Mouse (Mus musculus) liver, embryonic 14.5 days (tissue): ENCODE measurements around the gene Relt. TPM values are rescaled to one million over a fixed set of nuclear protein-coding genes. Genes with fewer than 3 reads are reported as not detected.

Experiments used
- ATAC-seq: fragments of 200-750 bp; cut with Nextera tagmentation; 2 replicates; pipeline ENCODE4 v1.8.0; 2017; ENCODE audit warnings: moderate number of reproducible peaks, mild to moderate bottlenecking, moderate library complexity; ENCODE audit not compliant: insufficient read depth
- DNase-seq, 3 experiments: peaks; one replicate each; pipeline ENCODE4 v3.0.0-alpha.2; 2012 to 2013; ENCODE audit warnings: low read depth in 3 of 3, low spot score in 3 of 3
- H3K27ac ChIP-seq: fragments of 300-500 bp; sonication (generic); 2 replicates; pipeline ENCODE4 v1.5.1; 2014; ENCODE audit warnings: moderate library complexity, mild to moderate bottlenecking, control low read depth, inconsistent platforms
- H3K27me3 ChIP-seq: fragments of 300-500 bp; sonication (generic); 2 replicates; pipeline ENCODE4 v1.6.1; 2014; ENCODE audit warnings: mild to moderate bottlenecking, low read length, moderate library complexity; ENCODE audit not compliant: control insufficient read depth, insufficient read depth
- H3K36me3 ChIP-seq: fragments of 300-500 bp; sonication (generic); replicated peaks from 2 replicates; pipeline ENCODE4 v1.6.1; 2014; ENCODE audit warnings: low read depth; ENCODE audit not compliant: control insufficient read depth, insufficient read depth
- H3K4me1 ChIP-seq, 2 experiments: fragments of 200-500 bp in 1 of 2; fragments of 300-500 bp in 1 of 2; sonication (generic) in 1 of 2; replicated peaks; 2 replicates each; pipeline ENCODE4 v1.6.1; 2012 to 2014; ENCODE audit warnings: antibody characterized with exemption in 1 of 2, inconsistent platforms in 1 of 2, low read length in 1 of 2; ENCODE audit not compliant: control insufficient read depth in 2 of 2, insufficient read depth in 2 of 2
- H3K4me2 ChIP-seq: fragments of 300-500 bp; sonication (generic); 2 replicates; pipeline ENCODE4 v1.6.1; 2014; ENCODE audit warnings: low read depth, mild to moderate bottlenecking, control low read depth, moderate library complexity
- H3K4me3 ChIP-seq, 2 experiments: fragments of 200-500 bp in 1 of 2; fragments of 300-500 bp in 1 of 2; sonication (generic) in 1 of 2; 2 replicates each; pipeline ENCODE4 v1.5.1; 2012 to 2014; ENCODE audit warnings: low read depth in 2 of 2, low read length in 2 of 2, mild to moderate bottlenecking in 2 of 2, control low read depth in 1 of 2, inconsistent platforms in 1 of 2, moderate library complexity in 1 of 2; ENCODE audit not compliant: insufficient read depth in 1 of 2
- H3K9ac ChIP-seq: fragments of 300-500 bp; sonication (generic); replicated peaks from 2 replicates; pipeline ENCODE4 v1.6.1; 2014; ENCODE audit warnings: mild to moderate bottlenecking, control low read depth, moderate library complexity
- H3K9me3 ChIP-seq: fragments of 300-500 bp; sonication (generic); 2 replicates; pipeline ENCODE4 v1.6.1; 2016; ENCODE audit warnings: low read length, mixed read lengths; ENCODE audit not compliant: control insufficient read depth
- CTCF ChIP-seq: IDR thresholded peaks from 2 replicates; pipeline ENCODE4 v1.5.1; 2016; ENCODE audit warnings: antibody characterized with exemption, low read depth, control low read depth
- EP300 ChIP-seq: IDR thresholded peaks from 2 replicates; pipeline ENCODE4 v1.6.1; 2016; ENCODE audit warnings: antibody characterized with exemption, low read depth
- WGBS: fragments of 180-500 bp; shearing (Covaris S2); extraction: QIAGEN DNeasy Blood & Tissue Kit; methylation state at CpG from one replicate; pipeline ENCODE4 v1.1.7; 2014; ENCODE audit not compliant: insufficient replicate concordance; 5-methylcytosine and 5-hydroxymethylcytosine counted together
- polyA plus RNA-seq, 2 experiments: library from polyadenylated mRNA; depleted of rRNA in 1 of 2; stranded (reverse) in 1 of 2; unstranded in 1 of 2; fragments of >200 nt; fragmentation: Nextera tagmentation in 1 of 2; extraction: Ambion mirVana in 1 of 2; gene quantifications; 2 replicates each; pipeline versions ENCODE4 v1.2.1 to v1.2.3; 2012 to 2014

Relt gene
- polyA plus RNA-seq, 2 experiments, result 11.7 to 17.2 TPM

DNA sequence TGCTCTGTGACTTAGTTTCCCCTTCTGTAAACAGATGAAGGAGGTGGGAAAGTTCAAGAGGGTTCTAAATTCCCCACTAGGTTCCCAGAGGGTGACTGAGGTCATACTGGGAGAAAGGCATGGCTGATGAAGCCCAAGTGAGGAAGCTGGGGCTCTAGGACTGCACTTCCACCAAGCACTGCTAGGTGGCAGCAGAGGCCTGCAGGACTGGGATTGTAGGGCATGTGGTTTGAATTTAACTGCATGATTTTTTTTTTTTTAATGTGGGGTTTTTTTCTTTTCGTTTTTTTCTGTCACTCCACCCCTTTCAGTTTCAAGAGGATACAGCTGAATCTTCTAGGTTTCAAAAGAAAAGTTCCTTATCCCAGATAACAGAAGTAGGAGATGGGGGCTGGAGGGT is 44.0 kb upstream of the Relt start:
- no peaks in the 10 kb centered on the region for H3K36me3 ChIP-seq
- H3K9ac ChIP-seq, result no peak overlapping the region
- H3K4me2 ChIP-seq, result no peak overlapping the region
- no peak overlapping the region for H3K27ac ChIP-seq
- peaks cover 0 to 9% of the 10 kb centered on the region in 2 experiments; a peak in 2 of 4 replicates for H3K4me1 ChIP-seq
- DNase-seq, result peak in 2 of 3 experiments; percentile 26 to 39
- 0% methylated on average over 1 of the region's 1 CpGs for WGBS
- H3K9me3 ChIP-seq, result no peaks in the 10 kb centered on the region
- ATAC-seq, result no peak
- H3K27me3 ChIP-seq, result no peaks in the 10 kb centered on the region
- TF ChIP-seq CTCF (peak; percentile 95), EP300 (no peak)
- no peak overlapping the region for H3K4me3 ChIP-seq

DNA sequence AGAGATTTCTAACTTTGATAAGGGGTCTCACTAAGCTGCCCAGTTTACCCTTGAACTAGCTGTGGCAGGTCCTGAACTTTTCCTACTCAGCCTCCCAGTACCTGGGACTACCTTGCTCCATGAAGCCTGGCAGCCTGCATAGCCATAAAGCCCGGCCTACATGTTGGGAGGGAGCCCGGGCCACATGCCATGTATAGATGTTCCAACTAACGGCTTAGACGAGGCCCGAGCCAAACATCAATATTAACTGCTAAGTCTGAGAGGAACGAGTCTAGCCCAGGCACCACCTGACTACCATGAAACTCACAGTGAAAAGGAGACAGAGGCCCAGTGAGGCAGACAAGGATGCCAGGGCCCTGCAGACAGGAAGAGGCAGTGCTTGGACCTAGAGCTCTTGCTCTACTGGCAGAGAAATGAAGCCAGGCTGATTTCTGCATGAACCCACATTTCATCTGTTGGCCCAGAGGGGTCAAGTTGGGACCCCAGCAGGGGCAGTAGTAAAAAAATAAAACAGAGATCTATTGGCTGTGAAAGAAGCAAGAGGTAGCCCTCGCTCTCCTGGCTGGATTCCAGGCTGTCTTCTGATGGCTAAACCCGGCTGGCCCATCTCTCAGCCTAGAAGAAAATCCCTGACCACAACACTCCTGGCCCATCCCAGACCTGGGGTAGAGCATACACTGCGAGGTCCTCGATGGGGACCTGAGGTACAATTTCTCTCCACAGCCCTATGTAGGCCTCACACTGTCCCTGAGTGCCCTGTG is 43.0 kb upstream of the Relt start:
- no peaks in the 10 kb centered on the region for H3K9me3 ChIP-seq
- no peak overlapping the region for H3K27ac ChIP-seq
- H3K36me3 ChIP-seq, result no peaks in the 10 kb centered on the region
- H3K4me3 ChIP-seq, result no peak overlapping the region
- ATAC-seq (no peak), DNase-seq (no peak)
- 67% methylated on average over 10 of the region's 10 CpGs for WGBS
- peaks cover 0 to 9% of the 10 kb centered on the region in 2 experiments; a peak in 2 of 4 replicates for H3K4me1 ChIP-seq
- TF ChIP-seq EP300, result no peak
- TF ChIP-seq CTCF, result no peak
- H3K9ac ChIP-seq, result no peak overlapping the region
- H3K27me3 ChIP-seq, result no peaks in the 10 kb centered on the region
- H3K4me2 ChIP-seq, result no peak overlapping the region

DNA sequence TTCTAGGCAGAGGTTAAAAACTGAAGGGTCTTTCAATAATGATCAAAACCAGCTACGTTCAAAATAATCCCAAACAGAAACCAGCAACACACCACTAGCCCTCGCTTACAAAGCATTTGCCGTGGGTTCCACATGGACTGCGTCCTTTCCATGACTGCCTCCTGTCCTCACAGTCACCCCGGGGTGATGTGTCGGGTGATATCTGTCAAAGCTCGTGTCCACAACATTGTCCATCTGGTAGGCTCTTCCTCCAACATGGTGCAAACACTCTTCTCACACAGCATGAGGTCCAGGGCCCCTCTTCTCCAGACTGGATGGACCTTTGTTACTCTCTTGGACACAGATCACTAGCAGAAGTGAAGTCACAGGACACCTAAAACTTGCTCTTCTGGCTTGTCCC is 41.8 kb upstream of the Relt start:
- no peaks in the 10 kb centered on the region for H3K27me3 ChIP-seq
- no peak for DNase-seq
- 64% methylated on average over 7 of the region's 7 CpGs for WGBS

DNA sequence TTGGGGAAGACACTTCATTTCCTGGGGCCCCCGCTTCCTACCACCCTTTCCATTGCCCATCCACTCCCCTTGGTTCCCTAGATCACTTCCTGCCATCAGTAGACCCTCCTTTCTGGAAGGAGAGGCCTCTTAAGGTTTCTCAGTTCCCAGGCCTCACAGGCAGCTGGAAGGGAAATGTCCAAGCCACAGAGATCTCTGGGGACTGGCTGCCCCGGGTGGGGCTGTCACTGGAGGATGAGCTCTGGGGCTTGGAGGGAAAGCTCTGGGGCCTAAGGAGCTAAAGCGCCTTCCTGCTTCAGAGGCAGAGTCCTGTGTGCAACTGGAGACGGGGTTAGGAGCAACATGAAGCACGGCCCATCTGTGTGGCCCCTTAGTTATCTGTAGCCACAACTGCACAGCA is 41.4 kb upstream of the Relt start:
- Histone ChIP-seq H3K9me3 (no peaks in the 10 kb centered on the region), H3K36me3 (no peaks in the 10 kb centered on the region), H3K4me3 (no peak overlapping the region), H3K4me1 (no peaks in the 10 kb centered on the region), H3K27me3 (no peaks in the 10 kb centered on the region), H3K9ac (no peak overlapping the region), H3K27ac (no peak overlapping the region), H3K4me2 (no peak overlapping the region)
- no peak for DNase-seq
- no peak for TF ChIP-seq EP300
- no peak for TF ChIP-seq CTCF
- ATAC-seq, result no peak
- WGBS, result 31% methylated on average over 5 of the region's 5 CpGs

More for the DNA sequence above, 41.8 kb upstream of the Relt start:
- Histone ChIP-seq H3K36me3 (no peaks in the 10 kb centered on the region), H3K4me2 (no peak overlapping the region), H3K9ac (no peak overlapping the region), H3K27ac (no peak overlapping the region), H3K4me1 (no peaks in the 10 kb centered on the region), H3K4me3 (no peak overlapping the region), H3K9me3 (no peaks in the 10 kb centered on the region)
- no peak for ATAC-seq
- TF ChIP-seq EP300, result no peak
- no peak for TF ChIP-seq CTCF

DNA sequence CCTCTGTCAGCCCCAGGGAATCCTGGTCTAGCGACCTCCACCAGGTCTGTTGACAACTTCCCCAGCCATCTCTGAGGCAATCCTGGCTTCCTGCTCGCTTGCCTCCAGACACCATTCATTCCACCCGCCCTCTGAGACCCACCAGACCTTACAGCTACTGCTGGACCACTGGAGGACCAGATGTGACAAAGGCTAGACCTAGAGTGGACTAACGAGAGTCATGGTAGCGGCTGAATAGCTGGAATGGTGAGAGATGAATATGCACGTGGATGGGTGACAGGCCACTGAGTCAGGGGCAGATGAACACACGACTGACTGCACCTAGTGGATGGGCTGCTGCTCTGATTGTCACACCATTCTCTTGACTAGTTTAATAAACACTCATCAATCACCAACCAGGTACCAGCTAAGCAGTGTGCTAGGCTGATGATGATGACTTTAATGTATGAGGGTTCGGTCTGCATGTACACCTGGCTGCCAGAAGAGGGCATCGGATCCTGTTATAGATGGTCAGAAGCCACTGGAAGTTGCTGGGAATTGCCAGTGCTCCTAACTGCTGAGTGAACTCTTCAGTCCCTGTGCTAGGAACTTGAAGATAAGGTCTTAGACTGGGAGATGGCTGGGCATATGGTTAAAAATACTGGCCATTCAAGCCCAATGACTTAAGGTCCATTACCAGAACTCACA is 39.3 kb upstream of the Relt start:
- no peaks in the 10 kb centered on the region for H3K9me3 ChIP-seq

More for the DNA sequence above, 39.3 kb upstream of the Relt start:
- no peak overlapping the region for H3K4me3 ChIP-seq
- H3K4me1 ChIP-seq, result no peaks in the 10 kb centered on the region
- H3K36me3 ChIP-seq, result no peaks in the 10 kb centered on the region
- no peak for ATAC-seq
- no peak for DNase-seq
- WGBS, result 61% methylated on average over 9 of the region's 9 CpGs
- no peak overlapping the region for H3K9ac ChIP-seq
- no peak overlapping the region for H3K27ac ChIP-seq
- no peak overlapping the region for H3K4me2 ChIP-seq
- no peaks in the 10 kb centered on the region for H3K27me3 ChIP-seq
- TF ChIP-seq EP300 (no peak), CTCF (peak; percentile 67)
